Mouse (Mus musculus): ENCODE measurements at regions not wholly inside any gene's neighbourhood (a gene's known extent, or its start where the extent isn't known, plus 50 kb on each side); places are given as distances from the start of the nearest gene placed in this dataset.
"Not testable (repeated sequence)": the region's sequence is repeated elsewhere in the genome, so short reads cannot be mapped to it uniquely, and the experiment has no call there.

DNA sequence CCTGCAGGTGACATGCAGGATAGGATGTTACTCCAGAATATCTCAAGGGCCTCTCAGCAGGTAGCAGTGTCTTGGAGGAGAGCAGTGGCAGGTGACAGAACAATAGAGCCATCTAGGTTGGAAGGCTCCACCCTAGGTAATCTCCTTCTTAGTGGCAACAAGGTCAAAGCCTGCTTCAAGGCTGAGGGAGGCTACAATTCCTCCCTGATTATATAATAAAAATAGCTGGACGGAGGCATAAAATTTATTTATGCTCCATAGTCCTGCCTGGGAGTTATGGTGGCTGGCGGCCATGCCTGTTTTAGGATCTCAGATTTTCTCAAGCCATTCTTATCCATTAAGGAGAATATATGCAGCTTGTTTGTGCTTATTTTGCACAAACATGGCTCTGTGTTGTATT is 695.2 kb downstream of the Nxph1 start:
- not testable (repeated sequence) for TF ChIP-seq CTCF (conservative IDR thresholded peaks at IDR 0.05; ENCODE audit: low read length); POU5F1 (IDR thresholded peaks at IDR 0.05; ENCODE audit: borderline replicate concordance, low read length)
